Mouse (Mus musculus) CH12.LX (cell line): ENCODE results near the gene Cd34.

ENCODE experiments used
- CTCF ChIP-seq, 2 experiments: IDR thresholded peaks in 1 of 2; conservative IDR thresholded peaks in 1 of 2; 2 replicates each; pipeline ENCODE4 v1.5.1; 2011 to 2012; ENCODE audit warnings: low read depth in 2 of 2, low read length in 2 of 2, improper control_type of control experiment in 1 of 2, inconsistent platforms in 1 of 2, mild to moderate bottlenecking in 1 of 2, moderate library complexity in 1 of 2
- JUND ChIP-seq: conservative IDR thresholded peaks from 2 replicates; pipeline ENCODE4 v1.6.1; 2011; ENCODE audit warnings: low read depth, low read length, improper control_type of control experiment
- MAFK ChIP-seq: IDR thresholded peaks from 2 replicates; pipeline ENCODE4 v1.6.1; 2011; ENCODE audit warnings: low read length, improper control_type of control experiment; ENCODE audit not compliant: insufficient replicate concordance
- MAX ChIP-seq: IDR thresholded peaks from 2 replicates; pipeline ENCODE4 v1.6.1; 2011; ENCODE audit warnings: low read length, improper control_type of control experiment
- SIN3A ChIP-seq: IDR thresholded peaks from 2 replicates; pipeline ENCODE4 v1.6.1; 2012; ENCODE audit warnings: low read length, improper control_type of control experiment, inconsistent platforms
- USF1 ChIP-seq: IDR thresholded peaks from 2 replicates; pipeline ENCODE4 v1.6.1; 2014; ENCODE audit warnings: low read depth, mild to moderate bottlenecking, inconsistent platforms, low read length, improper control_type of control experiment

GRCm38 (mm10) chr1:194945382-194945781, 6.8 kb downstream of the Cd34 start:
- TF ChIP-seq USF1 (no peak), JUND (no peak), MAFK (no peak), SIN3A (no peak), MAX (no peak), CTCF (conservative IDR thresholded peaks at IDR 0.05 in 1 of 2, IDR thresholded peaks at IDR 0.05 in 1 of 2; ENCODE audit: low read depth in 2 of 2, low read length in 2 of 2) (no peak)
